Mouse (Mus musculus) heart, embryonic 16.5 days (tissue): ENCODE measurements around the gene Dab2. TPM values are rescaled to one million over a fixed set of nuclear protein-coding genes. Genes with fewer than 3 reads are reported as not detected.

Experiments
- polyA plus RNA-seq: library from polyadenylated mRNA; unstranded; fragments of >200 nt; fragmentation: Nextera tagmentation; extraction: Ambion mirVana; gene quantifications from 2 replicates; pipeline ENCODE4 v1.2.1, GENCODE M21; 2015

Gene Dab2
- polyA plus RNA-seq, 1 experiment from 2014 or later, result 27.3 TPM

Other genes starting within 250 kb of the Dab2 start
- gene C9, start 145.5 kb downstream of the Dab2 start, polyA plus RNA-seq, result not detected in 2 replicates
- 9.2 and 18.2 TPM in 2 replicates for gene Fyb, start 223.1 kb downstream of the Dab2 start, polyA plus RNA-seq